Mouse (Mus musculus): ENCODE measurements around the gene T.

DNA sequence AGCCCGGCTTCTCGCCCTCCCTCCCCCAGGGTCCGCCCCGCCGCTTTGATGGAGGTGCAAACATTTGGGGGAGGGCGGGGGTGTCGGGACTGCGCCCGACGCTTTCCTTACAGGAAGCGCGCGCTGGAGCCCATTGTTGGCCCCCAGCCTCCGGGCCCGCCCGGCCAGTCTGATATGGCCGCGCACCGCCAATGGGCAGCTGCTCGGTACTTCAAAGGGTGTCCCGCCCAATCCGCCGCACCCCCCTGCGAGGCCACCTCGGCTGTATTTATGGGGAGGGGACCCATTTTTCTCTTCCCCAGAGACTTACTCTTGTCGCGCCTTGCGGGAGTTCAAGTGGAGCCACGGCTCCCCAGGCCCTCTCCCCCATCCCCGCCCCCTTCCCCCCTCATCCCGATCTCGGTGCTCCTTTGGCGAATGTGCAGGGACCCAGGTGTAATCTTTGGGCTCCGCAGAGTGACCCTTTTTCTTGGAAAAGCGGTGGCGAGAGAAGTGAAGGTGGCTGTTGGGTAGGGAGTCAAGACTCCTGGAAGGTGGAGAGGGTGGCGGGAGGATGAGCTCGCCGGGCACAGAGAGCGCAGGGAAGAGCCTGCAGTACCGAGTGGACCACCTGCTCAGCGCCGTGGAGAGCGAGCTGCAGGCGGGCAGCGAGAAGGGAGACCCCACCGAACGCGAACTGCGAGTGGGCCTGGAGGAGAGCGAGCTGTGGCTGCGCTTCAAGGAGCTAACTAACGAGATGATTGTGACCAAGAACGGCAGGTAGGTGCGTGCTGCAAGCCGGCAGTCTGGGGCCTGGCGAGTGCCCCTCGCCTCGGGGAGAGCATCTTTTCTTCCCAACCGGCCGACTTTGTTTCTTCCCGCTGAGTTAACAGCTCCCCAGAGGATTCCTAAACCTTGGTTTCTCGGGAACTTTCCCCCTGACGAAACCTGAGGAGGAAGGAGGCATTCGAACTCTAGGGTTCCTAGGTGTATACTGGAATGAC, at the start of gene T:
- TF ChIP-seq CTCF (IDR thresholded peaks at IDR 0.05; ENCODE audit: low read depth, low read length) (no peak), POLR2A (IDR thresholded peaks at IDR 0.05; ENCODE audit: extremely low read depth, insufficient read depth, low read length) (no peak)
